Mouse (Mus musculus) liver, embryonic 14.5 days (tissue): ENCODE measurements around the gene Gna11.

ENCODE experiments used
- CTCF ChIP-seq: IDR thresholded peaks from 2 replicates; pipeline ENCODE4 v1.5.1; 2016; ENCODE audit warnings: antibody characterized with exemption, low read depth, control low read depth
- EP300 ChIP-seq: IDR thresholded peaks from 2 replicates; pipeline ENCODE4 v1.6.1; 2016; ENCODE audit warnings: antibody characterized with exemption, low read depth

DNA sequence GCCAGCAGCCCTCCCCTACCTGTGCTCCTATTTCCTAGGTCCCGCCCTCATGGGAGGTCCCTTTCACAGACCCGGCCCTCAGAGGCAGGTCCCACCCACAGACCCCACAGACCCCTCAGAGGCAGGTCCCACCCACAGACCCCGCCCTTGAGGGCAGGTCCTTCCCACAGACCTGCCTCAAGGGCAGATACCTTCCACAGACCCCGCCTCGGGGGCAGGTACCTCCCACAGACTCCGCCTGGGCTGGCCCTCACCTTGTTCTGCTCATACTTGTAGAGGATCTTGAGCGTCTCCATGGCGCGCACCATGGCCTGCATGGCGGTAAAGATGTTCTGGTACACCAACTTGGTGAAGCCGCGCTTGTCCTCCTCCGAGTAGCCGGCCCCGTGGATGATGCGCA, 10.2 kb downstream of the Gna11 start:
- TF ChIP-seq EP300 (no peak), CTCF (no peak)
